Mouse (Mus musculus) cerebellum, adult 9-11 months (tissue): ENCODE data around the gene Ptpn13.

Source experiments
- DNase-seq: peaks from one replicate; pipeline ENCODE4 v3.0.0; 2022

Ptpn13 gene

DNA sequence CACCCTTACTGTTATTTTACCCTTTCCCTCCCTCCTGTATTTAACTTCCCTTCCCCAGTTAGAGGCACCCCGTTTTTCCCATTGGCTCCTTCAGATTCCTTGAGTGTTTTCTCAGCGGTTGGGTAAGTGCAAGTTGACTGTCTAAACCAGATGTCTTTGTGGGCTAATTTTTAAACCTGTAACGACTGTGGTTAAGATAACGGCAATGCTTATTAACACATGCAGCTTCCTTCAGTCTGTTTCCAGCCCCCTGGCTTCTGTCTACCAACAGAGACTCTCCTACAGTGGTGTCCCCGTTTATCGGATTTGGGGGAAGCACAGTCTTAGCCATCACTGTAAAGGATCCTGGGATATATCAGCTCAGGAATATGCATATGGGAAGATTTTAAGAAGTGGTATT is 35.9 kb downstream of the Ptpn13 start:
- DNase-seq, result no peak

DNA sequence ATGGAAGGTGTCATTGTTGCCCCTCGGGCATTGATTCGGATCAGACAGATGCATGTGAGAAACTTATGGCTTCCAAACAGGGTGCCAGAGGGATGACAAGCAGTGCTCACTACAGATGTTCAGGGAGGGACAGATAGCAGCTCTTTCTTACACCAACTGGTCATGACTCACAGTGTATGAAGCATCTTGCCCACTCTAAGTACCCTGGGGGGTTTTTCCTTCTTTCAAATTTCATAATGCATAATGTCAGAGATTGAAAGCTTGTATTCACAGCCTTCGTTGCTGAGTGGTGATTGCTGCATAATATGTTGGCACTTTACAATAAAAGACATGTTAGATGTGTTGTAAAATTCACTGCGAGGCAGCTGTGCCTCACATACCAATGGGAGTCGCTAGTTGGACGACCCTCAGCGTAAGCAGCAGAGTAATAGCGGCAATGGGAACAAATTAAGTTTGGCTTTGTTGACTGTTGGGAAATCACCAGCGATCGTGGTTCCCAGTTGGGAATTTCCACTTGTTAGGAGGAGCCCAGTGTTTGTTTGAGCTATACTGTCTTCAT is 38.7 kb downstream of the Ptpn13 start:
- no peak for DNase-seq

DNA sequence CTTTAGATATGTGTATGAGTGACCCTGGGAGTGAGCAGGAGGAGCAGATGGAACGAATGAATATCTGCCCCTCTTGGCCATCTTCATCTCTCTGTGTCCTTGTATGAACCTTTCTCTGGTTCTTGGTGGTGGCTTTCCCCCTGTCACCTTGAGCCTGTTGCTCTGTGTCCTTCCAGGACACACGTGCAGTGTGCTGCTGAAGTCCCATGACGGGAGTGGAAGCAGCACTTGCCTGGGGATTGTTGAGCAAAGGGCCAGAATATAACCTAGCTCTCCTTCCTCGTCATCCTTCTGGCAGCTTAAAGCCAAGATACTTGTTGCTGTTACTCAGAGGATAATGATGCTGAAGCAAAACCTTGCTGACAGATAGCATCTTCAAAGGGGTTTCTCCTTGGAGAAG is 39.3 kb downstream of the Ptpn13 start:
- no peak for DNase-seq

DNA sequence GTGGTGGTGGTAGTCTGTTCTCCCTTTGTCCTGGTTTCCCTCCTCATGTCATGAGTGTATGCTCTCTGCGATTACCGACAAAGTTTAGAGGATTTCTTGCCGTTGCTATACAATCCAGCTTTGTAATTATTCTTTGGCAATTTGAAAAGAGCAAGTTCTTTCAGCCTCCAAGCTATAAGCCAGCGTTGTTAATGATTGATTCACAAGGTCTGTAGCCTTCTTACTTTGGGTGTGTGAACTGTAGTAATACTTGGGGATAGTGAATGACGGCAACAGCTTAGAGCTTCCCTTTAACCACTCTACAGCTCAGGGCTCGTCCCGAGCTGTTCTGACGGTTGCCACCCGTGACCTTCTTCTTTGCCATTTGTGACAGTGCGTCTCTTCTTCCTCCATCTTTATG is 39.8 kb downstream of the Ptpn13 start:
- DNase-seq, result no peak

DNA sequence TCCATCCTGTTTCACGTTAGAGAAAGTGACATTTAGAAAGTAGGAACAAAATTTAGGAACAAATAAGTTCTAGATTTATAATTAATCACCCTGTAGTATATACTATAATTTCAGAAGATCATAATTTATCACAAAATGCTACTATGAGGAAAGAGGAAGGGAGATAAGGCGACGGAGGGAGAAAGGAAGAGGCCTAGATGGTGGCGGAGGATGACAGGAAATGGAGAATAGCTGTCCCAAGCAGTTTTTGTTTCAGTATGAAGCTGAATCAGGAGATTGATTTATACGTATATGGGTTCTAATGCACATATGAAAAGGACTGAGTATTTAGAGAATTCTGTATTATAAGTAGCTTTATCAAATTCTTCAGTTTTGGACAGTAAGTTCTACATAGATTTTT is 47.7 kb downstream of the Ptpn13 start:
- DNase-seq, result no peak

DNA sequence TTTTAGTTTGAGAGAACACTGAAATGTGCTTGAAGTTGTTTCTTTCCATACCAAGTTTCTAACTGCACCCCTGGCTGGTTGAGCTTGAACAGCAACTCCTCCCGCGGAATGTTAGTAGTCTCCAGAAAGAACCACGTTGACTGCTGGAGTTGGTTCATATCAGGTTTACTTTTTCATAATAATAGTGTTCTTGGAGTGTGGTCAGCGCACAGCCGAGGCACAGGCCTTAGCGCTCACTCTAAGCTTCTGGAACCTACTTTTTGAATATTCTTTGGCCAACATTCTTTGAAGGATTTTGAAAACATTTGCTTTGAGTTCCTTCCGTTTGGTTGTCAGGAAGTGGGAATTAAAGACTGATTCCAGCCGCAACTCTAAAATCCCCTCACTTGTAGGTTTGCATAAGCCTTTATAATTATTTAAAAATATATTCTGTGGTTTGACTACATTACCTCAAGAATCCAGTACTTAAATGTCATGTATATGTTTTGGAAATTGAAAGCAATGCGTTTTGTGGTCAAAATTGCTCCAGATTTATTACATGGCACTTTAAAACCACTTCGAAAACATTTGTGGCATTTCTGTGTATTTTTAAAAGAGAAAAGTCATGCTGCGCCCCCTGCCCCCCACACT is 48.6 kb downstream of the Ptpn13 start:
- DNase-seq, result no peak

DNA sequence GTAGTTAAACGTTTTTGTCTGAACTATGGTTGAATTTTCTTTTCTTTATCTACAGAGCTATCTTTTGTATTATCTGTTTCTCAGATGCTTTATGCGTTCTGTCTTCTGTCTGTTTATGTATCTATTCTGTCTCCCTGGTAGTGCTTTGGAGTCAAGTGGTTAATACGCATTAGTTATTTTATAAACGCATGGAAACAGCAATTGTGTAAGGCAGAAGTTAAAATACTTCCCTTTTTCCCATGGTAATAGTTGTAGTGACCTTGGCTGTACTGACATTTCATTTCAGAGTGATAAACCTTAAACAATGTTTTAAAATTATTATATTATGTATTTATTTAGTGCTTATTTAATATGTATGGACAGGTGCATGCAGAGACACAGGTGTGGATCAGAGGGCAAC is 49.3 kb downstream of the Ptpn13 start:
- DNase-seq, result no peak

DNA sequence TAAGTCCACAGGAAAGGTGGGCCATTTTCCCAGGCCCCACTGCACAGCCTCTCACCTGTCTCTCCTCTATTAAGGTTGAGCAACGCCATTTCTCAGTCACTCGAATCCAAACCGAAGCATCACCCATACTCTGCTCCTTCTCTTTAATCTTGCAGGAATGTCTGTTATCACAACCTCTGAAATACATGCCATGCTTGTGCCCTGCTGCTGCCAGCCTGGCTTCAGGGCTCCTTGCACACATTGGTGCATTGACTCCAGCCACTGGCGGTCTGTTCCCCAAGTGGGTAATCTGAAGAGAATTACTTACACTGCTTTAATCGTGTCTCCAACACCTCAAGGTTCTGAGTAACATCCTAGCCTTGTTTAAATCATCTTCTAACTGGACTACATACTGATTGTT is 50.5 kb downstream of the Ptpn13 start:
- DNase-seq, result no peak

DNA sequence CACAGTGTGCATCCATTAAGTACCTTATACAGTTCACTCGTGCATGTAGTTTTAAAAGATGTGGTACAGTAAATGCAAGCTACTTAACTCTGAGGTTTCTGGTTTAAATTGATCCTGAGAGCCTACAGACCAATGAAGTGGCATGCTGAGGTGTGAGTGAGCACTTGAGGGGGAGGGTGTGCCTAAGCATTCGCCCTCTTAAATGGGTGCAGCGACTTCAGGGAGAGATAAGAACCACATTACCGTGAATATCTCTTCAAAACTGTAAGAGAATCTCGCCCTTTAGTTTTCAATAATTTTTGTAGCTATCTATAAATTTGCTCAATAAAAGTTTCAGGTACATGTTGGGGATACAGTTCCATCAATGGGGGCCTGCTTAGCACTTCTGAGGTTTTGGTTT is 54.5 kb downstream of the Ptpn13 start:
- no peak for DNase-seq

DNA sequence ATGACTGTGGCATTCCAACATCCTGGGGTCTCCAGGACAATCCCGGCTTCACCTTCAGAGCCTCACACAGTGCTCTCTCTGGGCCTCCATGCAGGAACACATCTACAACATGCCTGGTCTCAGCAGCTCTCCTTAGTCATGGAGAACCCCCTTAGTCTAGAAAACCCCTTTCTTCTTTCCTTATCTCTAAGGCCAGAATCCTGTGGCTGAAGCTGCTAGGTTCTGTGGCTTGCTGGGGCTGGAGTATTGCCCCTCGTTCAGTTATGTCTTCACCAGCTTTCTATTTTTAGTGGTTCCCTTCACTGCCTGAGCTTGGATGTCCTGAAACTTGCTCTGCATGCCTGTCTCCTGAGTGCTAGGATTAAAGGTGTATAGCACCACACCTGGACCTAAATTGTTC is 56.2 kb downstream of the Ptpn13 start:
- no peak for DNase-seq

DNA sequence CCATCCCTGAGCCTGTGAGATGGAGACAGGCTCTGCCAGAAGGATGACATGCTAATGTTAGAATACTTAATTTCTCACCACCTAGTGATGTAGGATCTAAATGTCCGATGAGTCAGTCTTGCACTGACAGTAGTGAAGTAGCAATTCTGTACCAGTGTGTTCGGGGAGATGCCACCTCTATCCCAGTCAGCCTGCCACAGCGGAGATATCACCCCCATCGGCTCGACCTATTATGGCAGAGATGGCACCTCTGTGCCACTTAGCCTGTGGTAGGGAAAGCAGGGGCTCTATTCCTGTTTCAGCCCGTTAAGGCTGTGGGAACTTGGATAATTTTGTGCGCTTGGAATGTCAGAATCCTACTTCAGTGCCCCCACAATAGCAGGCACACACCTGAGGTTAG is 62.0 kb downstream of the Ptpn13 start:
- no peak for DNase-seq

DNA sequence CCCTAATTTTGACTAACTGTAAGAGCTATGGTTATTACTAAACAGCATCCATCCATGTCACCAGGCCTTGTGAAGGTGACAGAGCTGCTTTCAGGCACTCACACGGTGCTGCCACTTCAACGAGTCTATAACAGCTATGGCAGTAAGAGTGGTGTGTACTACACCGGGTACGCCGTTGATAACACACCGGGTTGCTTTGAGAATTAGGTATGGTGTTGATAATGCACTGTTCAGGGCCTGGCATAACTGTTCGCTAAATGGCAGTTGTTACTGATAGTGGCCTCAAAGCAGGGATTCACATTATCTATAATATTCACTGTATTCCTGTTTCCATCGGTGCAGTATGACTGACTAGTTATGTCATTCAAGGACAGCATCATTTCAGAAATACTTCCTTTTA is 66.0 kb downstream of the Ptpn13 start:
- no peak for DNase-seq

DNA sequence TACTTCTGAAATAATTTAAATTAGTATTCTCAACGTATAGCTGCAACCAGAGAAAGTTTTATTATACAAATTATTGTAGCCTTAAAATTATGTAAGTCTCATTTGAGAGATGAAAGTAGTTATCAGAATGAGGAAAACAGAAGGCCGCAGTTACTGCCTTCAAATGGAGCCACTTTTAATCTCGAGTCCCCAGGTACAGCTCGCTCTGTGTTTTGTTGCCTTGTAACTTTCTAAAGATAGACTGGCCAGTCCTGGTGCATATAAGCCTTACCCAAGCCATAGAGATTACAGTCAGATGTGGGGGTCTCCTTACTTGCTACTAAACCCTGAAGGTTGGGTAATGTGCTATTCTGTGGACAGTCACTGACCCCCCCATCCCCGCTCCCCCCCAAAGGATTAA is 66.8 kb downstream of the Ptpn13 start:
- DNase-seq, result no peak

DNA sequence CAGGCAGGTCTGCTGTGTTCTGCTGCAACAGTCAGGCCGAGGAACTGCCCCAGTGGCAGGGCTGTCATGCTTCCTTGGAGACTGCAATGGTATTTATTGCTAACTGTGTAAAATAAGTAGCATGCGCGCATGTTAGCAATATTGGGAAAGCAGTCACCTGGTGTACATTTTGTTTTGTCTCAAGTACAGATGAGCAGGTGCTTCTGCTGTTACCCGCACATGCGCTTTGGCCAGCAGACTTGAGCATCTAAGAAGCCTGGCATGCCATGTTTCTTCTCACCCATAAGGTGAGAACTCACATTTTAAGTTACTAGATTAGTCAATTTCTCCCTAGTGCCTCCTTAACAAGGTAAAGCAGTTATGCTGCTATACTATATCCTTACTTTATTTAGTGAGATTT is 72.1 kb downstream of the Ptpn13 start:
- no peak for DNase-seq

DNA sequence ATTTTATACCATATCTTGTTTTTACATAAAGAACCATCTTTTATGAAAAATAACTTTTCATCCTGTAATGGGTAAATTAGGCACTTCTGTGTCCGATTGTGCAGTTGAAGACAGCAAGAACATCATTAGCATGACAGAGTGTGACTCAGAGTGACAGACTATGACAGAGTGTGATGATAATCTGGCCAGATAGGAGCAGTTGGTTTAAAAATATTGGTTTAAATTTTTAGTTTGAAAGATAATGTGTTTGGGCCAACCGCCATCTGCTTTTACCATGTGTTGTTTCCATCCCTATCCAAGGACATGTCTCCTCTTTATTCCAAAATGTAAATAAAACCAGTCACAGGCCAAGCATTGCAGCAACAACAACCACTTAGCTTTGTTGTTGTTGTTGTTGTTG is 72.5 kb downstream of the Ptpn13 start:
- DNase-seq, result no peak

DNA sequence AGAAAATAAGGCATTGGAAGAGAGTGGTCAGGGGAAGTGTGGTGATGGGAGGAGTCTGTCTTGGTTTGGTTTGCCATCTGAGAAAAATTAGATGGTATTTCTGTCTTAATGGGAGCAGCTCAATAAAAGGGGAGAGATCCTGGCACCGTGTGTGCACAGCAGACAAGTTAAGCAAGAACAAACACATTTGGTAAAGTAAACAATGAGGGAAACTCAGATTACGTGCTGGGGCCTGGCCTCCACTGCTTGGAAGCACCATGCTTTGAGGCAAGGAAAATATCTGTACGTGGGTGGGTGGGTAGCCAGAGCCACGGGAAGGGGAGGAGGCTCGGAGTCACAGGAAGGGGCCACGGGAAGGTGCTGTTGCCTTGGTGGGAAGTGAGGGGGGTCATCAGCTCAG is 74.3 kb downstream of the Ptpn13 start:
- DNase-seq, result no peak

DNA sequence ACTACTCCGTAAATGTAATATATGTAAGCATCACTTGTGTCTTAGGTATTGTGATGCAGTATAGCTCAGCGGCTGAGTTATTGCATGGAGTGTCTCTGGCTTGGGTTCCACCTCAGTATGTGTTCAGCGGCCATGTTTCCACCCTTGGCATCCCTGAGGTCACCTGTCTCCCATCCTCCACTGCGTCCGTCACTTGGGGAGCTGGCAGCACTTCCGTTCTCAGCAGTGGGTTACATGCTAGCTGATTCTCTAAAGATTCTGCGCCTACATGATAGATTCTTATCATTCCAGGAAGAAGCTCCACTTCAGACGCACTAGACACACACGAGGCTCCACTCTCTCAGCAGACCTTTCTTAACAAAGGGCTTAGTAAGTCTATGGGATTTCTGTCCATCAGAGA is 76.1 kb downstream of the Ptpn13 start:
- DNase-seq, result no peak

DNA sequence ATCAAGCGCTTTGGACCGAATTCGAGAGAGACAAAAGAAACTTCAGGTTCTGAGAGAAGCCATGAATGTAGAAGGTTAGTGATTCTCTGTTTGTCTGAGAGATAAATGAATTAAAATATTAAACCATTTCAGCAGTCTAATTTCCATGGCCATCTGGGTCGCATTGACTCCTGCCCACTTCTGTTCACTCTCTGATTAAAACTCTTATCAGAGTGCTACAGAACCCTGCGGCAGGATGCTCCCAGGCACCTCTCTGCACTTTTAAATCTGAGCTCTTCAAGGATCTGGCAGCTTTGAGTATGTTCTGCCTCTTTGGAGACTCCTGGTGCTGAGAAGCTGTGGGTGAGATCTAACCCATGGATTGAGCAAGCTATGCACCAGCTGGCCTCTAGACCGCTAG is 76.8 kb downstream of the Ptpn13 start:
- no peak for DNase-seq

DNA sequence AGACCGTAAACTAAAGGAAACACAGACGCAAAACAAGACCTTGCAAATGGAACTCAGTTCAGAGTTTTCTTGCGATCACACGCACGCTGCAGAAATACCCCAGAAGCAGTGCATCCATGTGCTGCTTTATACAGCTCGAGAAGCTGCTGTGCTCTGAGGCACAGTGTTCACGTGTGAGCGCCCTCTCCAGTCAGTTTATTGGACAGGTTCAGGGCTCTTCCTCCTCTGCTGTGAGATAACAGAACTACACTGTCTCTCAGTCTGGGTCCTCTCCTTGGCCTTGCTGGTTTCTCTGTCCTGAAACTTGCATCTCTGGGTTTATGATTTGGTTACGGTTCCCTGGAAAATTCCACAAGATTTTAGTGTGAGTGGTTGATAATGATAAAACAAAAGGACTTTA is 88.2 kb downstream of the Ptpn13 start:
- no peak for DNase-seq

DNA sequence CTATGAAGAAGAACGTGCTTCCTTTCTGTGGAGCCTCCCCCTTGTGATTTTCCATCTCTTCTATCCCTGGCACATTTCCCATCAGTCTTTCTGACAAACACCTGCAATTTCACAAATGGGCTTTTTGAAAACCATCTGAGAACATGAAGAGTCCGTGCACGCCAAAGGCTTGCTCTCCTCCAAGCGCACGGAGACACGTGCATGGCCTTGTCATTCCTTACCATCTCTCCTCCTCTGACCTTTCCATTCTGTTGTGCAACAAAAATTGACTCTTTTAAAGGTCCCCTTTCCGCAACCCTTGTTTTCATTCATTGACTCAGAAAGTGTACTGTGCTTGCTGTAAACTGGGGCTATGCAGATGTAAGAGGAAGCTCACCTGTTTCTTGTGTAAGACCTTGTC is 89.4 kb downstream of the Ptpn13 start:
- DNase-seq, result no peak

DNA sequence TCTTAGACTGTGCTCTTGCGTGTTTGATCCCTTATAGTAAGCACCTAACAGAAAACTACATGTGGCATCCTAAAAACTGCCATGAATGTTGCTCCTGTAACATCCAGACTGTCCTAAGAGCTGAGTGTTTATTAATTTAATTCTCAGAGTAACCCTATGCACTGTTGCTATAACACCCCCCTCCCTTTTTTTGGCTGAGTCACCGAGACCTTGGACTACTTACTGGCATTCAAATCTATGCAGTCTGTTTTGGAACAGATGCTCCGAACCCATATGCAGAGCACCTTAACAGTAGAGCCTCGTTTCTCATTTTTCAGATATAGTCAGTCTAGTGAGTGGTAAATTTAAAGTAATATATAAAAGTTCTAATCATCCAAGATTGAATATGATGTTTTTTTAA is 90.9 kb downstream of the Ptpn13 start:
- DNase-seq, result no peak

DNA sequence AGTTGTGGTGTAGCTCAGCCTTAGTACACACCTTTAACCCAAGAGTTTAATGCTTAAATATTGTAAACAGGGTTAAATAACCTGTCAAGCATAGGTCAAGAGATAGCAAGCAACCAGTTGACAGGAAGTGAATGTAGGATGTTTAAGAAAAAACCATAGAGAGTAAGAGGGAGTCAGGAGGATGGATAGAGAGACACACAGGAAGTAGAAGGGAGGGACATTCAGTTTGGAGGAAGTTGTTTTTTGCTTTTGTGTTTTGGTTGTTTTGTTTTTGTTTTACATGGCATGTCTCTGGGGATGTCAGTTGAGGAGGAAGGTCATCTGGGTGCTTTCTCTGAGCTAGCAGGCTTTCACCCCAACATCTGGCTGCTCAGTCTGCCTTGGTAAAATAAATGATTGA is 91.6 kb downstream of the Ptpn13 start:
- no peak for DNase-seq

DNA sequence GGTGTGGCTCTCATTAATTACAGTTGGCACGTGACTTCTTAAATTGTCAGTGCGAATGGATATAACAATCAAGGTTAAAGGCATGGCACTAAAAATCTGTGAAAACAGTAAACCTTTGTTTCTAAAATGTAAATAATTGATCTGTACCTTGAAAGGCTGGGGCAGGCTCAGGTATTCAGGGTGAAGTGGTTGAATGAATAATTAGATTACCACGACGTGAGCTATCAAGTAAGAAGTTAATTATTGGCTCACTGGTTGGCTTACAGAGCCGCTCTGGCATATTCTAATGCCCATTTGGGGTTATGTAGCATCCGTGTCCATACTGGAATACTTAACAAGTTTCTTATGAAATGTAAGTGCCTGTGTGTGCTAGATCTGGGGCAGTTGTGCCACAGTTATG is 92.6 kb downstream of the Ptpn13 start:
- DNase-seq, result no peak

DNA sequence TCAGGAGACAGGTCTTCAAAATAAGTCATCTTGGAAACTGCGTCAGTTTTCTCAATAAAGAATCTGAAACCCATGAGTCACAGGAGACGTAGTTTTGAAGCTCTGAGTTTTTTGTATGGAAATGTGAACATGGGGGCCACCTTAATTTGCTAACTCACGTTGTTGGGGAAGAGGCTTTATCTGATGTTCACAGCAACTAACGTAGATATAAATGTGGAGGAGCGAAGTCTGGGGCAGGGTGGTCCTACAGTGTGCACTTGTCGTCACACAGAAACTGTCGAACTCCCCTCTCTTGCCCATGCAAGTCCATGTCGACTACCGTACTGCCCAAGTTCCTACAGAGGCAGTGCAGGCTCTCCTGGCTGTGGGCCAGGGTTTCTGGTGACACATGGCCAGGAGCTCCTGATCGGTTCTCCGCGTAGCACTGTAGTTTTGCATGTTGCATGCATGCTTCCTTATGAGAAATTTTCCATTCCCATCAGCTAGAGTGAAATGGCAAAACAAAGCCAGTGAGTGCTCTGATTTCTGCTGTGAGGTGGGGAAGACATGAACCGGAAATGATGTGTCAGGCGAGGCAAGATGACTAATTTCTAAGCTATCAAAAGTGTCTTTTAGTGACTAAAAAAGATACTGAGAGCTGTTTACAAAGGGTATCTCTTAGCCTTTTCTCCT is 93.9 kb downstream of the Ptpn13 start:
- DNase-seq, result no peak

DNA sequence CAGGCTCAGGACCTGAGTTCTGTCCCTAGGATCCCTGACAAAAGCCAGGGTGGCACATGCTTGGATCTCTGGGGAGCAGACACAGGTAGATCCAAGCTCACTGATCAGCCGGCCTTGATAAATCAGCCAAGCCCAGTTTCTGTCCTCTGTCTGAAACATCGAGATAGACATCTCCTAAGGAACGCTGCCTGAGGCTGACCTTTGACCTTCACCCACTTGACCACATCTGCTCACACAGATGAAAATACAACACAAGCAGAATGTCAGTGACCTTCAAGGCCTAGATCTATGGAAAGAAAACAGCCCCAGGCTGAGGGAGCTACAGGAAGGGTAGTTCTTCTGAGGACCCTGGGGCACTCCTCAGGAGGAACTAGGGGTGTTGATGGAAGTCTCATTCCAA is 97.4 kb downstream of the Ptpn13 start:
- DNase-seq, result no peak
